Mouse (Mus musculus): ENCODE measurements around the gene Tbx20. TPM values are rescaled to one million over a fixed set of nuclear protein-coding genes. Genes with fewer than 3 reads are reported as not detected.

Tbx20 gene
- total and polyA plus RNA-seq, 2 experiments from 2014 or later, result 0.35 to 2.2 TPM

- WGBS, result 3% methylated on average over 21 of the region's 22 CpGs
- Histone ChIP-seq H3K9me3 (ENCODE audit: low read length) (no peaks in the 10 kb centered on the region), H3K4me2 (ENCODE audit: low read depth, low read length) (peak overlapping the region; percentile 52), H3K4me1 (ENCODE audit: insufficient read depth, low read length) (no peaks in the 10 kb centered on the region), H3K36me3 (ENCODE audit: insufficient read depth, low read length) (no peaks in the 10 kb centered on the region), H3K27ac (no peak overlapping the region), H3K4me3 (ENCODE audit: low read length) (peak overlapping the region; percentile 31), H3K9ac (replicated peaks; ENCODE audit: low read length) (no peak overlapping the region), H3K27me3 (ENCODE audit: insufficient read depth, low read length) (peaks cover 71% of the 10 kb centered on the region)
- DNase-seq (ENCODE audit: low spot score) (no peak), ATAC-seq (0 out of 2 replicates have a peak, but pooled peaks have one; percentile 61)
- TF ChIP-seq CTCF (IDR thresholded peaks at IDR 0.05; ENCODE audit: low read depth), result no peak
These were observed 6.4 kb upstream of the Tbx20 start for GRCm38 (mm10) chr9:24780391-24780928.

GRCm38 (mm10) chr9:24779975-24780374, 5.9 kb upstream of the Tbx20 start:
- no peak for ATAC-seq
- Histone ChIP-seq H3K4me1 (ENCODE audit: insufficient read depth, low read length) (no peaks in the 10 kb centered on the region), H3K36me3 (ENCODE audit: insufficient read depth, low read length) (no peaks in the 10 kb centered on the region), H3K4me2 (ENCODE audit: low read depth, low read length) (no peak overlapping the region), H3K4me3 (ENCODE audit: low read length) (no peak overlapping the region), H3K9me3 (ENCODE audit: low read length) (no peaks in the 10 kb centered on the region), H3K27ac (no peak overlapping the region), H3K9ac (replicated peaks; ENCODE audit: low read length) (no peak overlapping the region), H3K27me3 (ENCODE audit: insufficient read depth, low read length) (peaks cover 75% of the 10 kb centered on the region)
- no peak for DNase-seq (ENCODE audit: low spot score)
- no peak for TF ChIP-seq CTCF (IDR thresholded peaks at IDR 0.05; ENCODE audit: low read depth)
- WGBS, result 9% methylated on average over 3 of the region's 3 CpGs

DNA sequence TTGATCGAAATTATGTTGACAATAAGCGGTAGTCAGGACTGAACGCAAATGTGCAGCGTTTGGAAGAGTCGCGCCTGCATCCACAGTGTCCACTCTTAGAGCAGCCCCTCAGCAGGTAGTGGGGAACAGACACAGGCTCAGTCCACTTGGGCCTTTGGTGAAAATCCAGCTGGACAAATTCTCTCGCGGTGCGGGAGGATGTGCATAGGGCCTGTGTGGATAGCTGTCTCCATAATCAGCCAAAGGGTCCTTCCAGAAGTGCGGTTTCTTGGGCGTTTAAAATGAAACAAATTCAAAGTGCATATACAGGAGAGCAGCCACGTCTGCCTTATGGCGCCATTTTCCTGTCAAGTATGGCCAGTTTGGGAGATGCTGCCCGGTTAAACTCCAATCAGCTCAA, 4.5 kb upstream of the Tbx20 start:
- H3K4me3 ChIP-seq (ENCODE audit: low read length), result no peak overlapping the region
- 4% methylated on average over 14 of the region's 14 CpGs for WGBS
- no peak for DNase-seq (ENCODE audit: low spot score)
- H3K9me3 ChIP-seq (ENCODE audit: low read length), result no peaks in the 10 kb centered on the region
- no peaks in the 10 kb centered on the region for H3K36me3 ChIP-seq (ENCODE audit: insufficient read depth, low read length)
- no peak for TF ChIP-seq CTCF (IDR thresholded peaks at IDR 0.05; ENCODE audit: low read depth)
- ATAC-seq, result no peak
- no peak overlapping the region for H3K27ac ChIP-seq
- no peak overlapping the region for H3K4me2 ChIP-seq (ENCODE audit: low read depth, low read length)
- no peak overlapping the region for H3K9ac ChIP-seq (replicated peaks; ENCODE audit: low read length)
- peaks cover 89% of the 10 kb centered on the region for H3K27me3 ChIP-seq (ENCODE audit: insufficient read depth, low read length)
- no peaks in the 10 kb centered on the region for H3K4me1 ChIP-seq (ENCODE audit: insufficient read depth, low read length)

GRCm38 (mm10) chr9:24777961-24778360, 3.9 kb upstream of the Tbx20 start:
- no peak overlapping the region for H3K9ac ChIP-seq (replicated peaks; ENCODE audit: low read length)
- H3K4me1 ChIP-seq (ENCODE audit: insufficient read depth, low read length), result no peaks in the 10 kb centered on the region
- no peak overlapping the region for H3K4me3 ChIP-seq (ENCODE audit: low read length)
- H3K27me3 ChIP-seq (ENCODE audit: insufficient read depth, low read length), result peaks cover 90% of the 10 kb centered on the region
- H3K9me3 ChIP-seq (ENCODE audit: low read length), result no peaks in the 10 kb centered on the region
- DNase-seq (ENCODE audit: low spot score) (no peak), ATAC-seq (no peak)
- WGBS, result 1% methylated on average over 14 of the region's 14 CpGs
- no peaks in the 10 kb centered on the region for H3K36me3 ChIP-seq (ENCODE audit: insufficient read depth, low read length)
- TF ChIP-seq CTCF (IDR thresholded peaks at IDR 0.05; ENCODE audit: low read depth), result no peak
- H3K27ac ChIP-seq, result no peak overlapping the region
- H3K4me2 ChIP-seq (ENCODE audit: low read depth, low read length), result 0 out of 2 replicates have a peak overlapping the region, but pooled peaks have one; percentile 5

- no peak for TF ChIP-seq CTCF (IDR thresholded peaks at IDR 0.05; ENCODE audit: low read depth)
- no peak for ATAC-seq
- Histone ChIP-seq H3K36me3 (ENCODE audit: insufficient read depth, low read length) (no peaks in the 10 kb centered on the region), H3K27me3 (ENCODE audit: insufficient read depth, low read length) (peaks cover 90% of the 10 kb centered on the region), H3K4me3 (ENCODE audit: low read length) (no peak overlapping the region), H3K4me1 (ENCODE audit: insufficient read depth, low read length) (no peaks in the 10 kb centered on the region), H3K4me2 (ENCODE audit: low read depth, low read length) (0 out of 2 replicates have a peak overlapping the region, but pooled peaks have one; percentile 5), H3K9ac (replicated peaks; ENCODE audit: low read length) (no peak overlapping the region), H3K27ac (no peak overlapping the region), H3K9me3 (ENCODE audit: low read length) (no peaks in the 10 kb centered on the region)
- 1% methylated on average over 37 of the region's 37 CpGs for WGBS
- no peak for DNase-seq (ENCODE audit: low spot score)
These were observed 3.2 kb upstream of the Tbx20 start for GRCm38 (mm10) chr9:24777176-24777895.

- Histone ChIP-seq H3K4me1 (ENCODE audit: insufficient read depth, low read length) (no peaks in the 10 kb centered on the region), H3K9me3 (ENCODE audit: low read length) (no peaks in the 10 kb centered on the region), H3K4me3 (ENCODE audit: low read length) (no peak overlapping the region), H3K9ac (replicated peaks; ENCODE audit: low read length) (no peak overlapping the region), H3K27ac (no peak overlapping the region), H3K4me2 (ENCODE audit: low read depth, low read length) (no peak overlapping the region), H3K36me3 (ENCODE audit: insufficient read depth, low read length) (no peaks in the 10 kb centered on the region), H3K27me3 (ENCODE audit: insufficient read depth, low read length) (peaks cover 91% of the 10 kb centered on the region)
- ATAC-seq (no peak), DNase-seq (ENCODE audit: low spot score) (no peak)
- WGBS, result under 1% methylated on average over 9 of the region's 9 CpGs
- TF ChIP-seq CTCF (IDR thresholded peaks at IDR 0.05; ENCODE audit: low read depth), result no peak
These were observed 2.4 kb upstream of the Tbx20 start for GRCm38 (mm10) chr9:24776487-24776886.

DNA sequence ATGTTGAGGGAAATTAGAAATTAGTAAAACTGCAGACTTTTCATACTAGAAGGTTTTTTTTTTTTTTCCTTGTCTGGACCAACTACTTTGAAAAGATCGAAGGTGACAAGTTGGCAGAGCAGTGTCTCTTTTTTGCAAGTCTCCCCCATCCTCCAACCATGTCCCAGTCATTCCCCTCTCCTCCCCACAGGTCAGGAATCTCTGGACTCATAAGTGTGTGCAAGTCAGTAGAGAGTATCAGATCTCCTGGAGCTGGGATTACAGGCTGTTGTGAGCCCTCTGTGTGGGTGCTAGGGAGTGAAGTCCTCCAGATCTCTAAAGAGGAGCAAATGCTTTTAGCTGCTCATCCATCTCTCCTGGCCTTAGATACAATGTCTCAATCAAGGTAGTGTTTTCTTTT, 1.5 kb upstream of the Tbx20 start:
- no peak overlapping the region for H3K4me2 ChIP-seq (ENCODE audit: low read depth, low read length)
- DNase-seq (ENCODE audit: low spot score), result no peak

More for the DNA sequence above, 1.5 kb upstream of the Tbx20 start:
- no peak for TF ChIP-seq CTCF (IDR thresholded peaks at IDR 0.05; ENCODE audit: low read depth)
- H3K4me1 ChIP-seq (ENCODE audit: insufficient read depth, low read length), result no peaks in the 10 kb centered on the region
- 13% methylated on average over 1 of the region's 1 CpGs for WGBS
- no peaks in the 10 kb centered on the region for H3K36me3 ChIP-seq (ENCODE audit: insufficient read depth, low read length)
- H3K9ac ChIP-seq (replicated peaks; ENCODE audit: low read length), result no peak overlapping the region
- no peak overlapping the region for H3K4me3 ChIP-seq (ENCODE audit: low read length)
- peaks cover 91% of the 10 kb centered on the region for H3K27me3 ChIP-seq (ENCODE audit: insufficient read depth, low read length)
- no peak for ATAC-seq
- no peaks in the 10 kb centered on the region for H3K9me3 ChIP-seq (ENCODE audit: low read length)
- no peak overlapping the region for H3K27ac ChIP-seq
